Mouse (Mus musculus) heart, postnatal 4 days (tissue): ENCODE measurements around the gene Bcl9. TPM values are rescaled to one million over a fixed set of nuclear protein-coding genes. Genes with fewer than 3 reads are reported as not detected.

Source experiments
- DNase-seq: peaks from one replicate; pipeline ENCODE4 v3.0.0; 2021
- total RNA-seq, 2 experiments: library from RNA; stranded (reverse); gene quantifications; 2 replicates each; pipeline ENCODE4 v1.2.3; 2021

The Bcl9 gene
- total RNA-seq: 10 to 100 TPM; 24.3 to 28.1 TPM

DNA sequence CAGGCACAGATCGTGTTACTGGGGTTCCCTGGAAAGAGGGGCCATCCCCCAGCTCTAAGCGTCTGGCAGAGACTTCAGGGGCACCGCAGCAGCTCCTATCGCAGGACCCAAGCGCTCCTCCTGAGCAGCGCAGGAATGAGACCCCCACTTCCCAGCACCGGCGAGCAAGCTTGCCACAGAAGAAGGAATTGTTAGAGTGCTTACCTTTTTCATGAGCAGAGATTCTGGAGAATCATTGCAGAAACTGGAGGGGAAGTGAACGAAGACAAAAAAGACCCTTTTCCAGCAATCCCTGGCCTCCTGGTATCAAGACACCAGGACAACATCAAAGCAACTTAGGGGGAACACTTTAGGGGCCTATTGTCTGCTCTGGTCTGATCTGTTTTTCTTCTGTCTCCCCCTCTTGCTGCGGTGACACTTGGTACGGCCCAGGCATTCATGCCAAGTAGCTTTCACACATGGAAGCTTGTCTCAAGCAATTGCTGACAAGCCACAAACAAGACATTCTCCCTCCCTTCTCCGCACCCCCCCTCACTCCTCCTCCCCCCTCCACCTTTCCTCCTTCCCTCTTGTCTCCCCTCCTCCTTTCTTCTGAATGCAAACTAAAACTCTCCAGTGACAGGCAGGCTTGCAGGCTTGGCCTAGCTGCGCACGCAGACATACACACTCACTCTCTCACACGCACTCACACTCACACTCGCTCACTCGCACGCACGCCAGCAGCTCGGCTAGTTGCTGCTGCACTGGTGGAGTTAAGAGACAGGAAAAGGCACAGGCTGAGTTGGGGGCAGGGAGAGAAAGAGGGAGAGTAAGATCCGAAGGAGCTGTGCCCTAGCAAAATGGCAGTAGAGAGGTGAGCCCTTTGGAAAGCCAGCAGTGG is at the start of gene Bcl9:
TSS of gene Bcl9 (minus strand) at position 365 of the 880 bp plus-strand sequence.
- DNase-seq: peak; percentile 86

DNA sequence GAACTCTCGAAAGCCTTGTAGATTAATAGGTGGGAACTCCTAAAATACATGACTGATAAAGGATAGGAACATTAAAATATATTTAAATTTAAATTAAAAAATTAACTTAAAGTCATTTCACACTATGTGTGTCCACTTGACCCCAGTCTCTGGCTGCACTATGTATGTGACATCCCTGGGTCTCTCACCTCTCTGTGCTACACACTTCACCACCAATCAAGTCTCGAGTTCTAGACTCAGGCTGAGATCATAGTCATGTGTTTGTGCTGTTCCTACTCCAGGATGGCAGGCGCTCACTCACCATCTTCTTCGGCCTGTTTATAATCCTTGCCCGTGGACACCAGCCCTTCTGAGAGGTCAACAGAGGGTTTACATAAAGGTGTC is 41.5 kb upstream of the Bcl9 start:
- no peak for DNase-seq

DNA sequence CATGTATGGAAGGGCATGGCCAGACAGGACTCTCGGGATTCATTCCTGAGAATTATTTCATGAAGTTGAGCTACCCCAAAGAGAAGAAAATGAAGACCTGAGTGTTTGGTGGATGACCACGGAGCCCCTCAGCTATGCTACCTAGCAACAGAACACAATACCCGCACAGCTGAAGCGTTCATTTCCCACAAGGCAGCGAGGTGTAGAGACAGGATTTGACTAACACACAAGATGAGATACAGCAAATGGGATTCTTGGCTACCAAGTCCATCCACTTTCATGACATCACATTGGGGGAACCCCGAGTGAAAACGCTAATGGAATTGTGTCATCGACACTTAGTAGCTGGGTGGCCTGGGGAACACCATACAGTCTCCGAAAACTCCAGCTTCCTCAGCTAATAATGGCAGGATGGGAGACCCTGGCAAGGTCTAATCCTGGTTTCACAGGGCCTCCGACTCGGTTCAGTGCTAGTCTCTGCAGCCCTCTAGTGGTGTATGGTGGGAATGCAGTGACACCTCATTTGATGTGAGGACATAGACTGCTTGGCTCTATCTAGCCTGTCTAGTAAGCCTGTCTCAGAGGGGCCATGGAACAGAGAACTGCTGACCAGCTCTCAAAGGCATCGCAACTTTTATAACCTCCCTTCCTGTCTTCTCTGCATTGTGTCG is 40.9 kb upstream of the Bcl9 start:
- peak; percentile 96 for DNase-seq

DNA sequence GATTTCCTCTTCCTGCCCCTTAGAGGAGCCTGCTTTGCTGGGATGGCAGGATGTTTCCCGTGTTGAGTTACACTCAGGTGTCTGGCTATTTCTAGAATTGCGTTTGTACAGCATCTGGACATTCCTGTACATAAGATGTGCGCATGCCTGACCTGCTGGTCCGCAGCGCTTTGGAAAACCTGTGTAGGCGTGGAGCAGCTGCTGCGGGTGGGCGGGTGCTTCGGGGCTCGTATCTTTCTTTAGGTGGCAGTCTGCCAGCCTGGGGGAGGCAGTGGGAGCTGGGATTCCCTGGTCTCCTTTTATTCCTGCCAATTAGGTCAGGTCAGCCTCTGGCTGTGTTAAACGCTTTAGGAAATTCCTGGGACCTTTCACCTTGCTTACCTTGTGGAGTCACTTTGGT is 39.6 kb upstream of the Bcl9 start:
- peak; percentile 85 for DNase-seq

DNA sequence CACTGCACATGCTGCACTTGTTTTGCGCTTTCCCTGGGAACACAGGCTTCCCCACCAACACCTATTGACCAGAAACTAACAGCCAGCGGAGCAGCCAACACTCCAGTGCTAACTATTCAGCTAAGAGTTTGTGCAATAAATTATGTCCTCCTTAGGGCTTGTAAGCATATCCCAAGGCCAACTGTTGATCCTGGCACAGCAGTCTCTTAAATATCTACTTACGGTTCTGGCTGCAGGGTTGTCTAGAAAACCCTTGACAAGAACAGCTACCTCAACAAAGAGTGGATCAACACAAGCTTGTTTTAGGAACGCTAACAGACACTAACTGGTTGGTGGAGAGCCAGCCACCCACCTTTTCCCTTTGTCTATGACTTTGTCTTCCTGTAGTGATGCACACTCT is 38.6 kb upstream of the Bcl9 start:
- DNase-seq: no peak

DNA sequence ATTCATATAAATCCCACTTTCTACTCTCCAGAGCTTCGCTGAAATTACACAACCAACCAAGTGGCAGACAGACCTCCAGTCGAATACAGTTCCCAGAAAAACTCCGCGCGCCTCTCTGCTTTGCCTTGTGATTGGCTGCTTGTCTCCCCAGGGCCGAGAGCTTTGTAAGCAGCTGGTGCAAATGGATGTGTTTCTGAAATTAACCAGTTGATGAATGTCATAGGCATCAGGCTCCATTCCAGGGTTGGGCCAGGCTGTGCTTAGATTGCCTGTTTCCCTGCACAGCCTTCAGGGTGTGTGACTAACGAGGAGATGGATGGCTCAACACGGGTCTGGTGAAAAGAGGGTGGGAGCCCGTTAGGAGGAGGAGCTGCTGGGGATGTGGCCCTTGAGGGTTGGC is 36.9 kb upstream of the Bcl9 start:
- no peak for DNase-seq

DNA sequence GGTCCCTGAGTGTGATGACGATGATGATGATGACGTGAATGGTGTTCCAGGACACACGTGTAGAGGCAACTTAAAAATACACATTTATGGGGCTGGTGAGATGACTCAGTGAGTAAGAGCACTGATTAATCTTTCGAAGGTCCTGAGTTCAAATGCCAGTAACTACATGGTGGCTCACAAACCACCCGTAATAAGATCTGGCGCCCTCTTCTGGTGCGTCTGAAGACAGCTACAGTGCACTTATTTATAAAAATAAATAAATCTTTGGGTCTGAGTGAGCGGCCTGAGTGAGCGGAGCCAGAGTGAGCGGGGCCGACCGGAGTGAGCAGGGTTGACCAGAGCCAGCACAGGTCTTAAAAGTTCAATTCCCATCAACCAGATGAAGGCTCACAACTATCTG is 34.5 kb upstream of the Bcl9 start:
- DNase-seq: peak; percentile 31

DNA sequence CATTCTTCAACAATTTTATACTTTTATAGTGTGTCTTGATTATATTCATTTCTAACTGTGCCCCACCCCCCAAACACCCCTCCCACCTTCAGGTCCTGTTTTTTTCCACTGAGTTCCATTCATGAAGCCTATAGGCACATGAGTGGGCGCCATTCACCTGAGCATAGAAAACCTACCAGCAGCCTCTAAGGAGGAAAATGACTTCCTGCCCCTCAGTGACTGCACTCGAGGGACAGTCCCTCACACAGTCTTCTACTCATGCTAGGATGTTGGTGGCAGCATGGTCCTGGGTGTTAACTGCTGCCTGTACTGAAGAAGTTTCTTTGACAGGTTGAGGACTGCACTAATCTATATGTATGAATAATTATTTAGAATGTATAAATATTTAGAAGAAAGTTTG is 30.1 kb upstream of the Bcl9 start:
- no peak for DNase-seq

DNA sequence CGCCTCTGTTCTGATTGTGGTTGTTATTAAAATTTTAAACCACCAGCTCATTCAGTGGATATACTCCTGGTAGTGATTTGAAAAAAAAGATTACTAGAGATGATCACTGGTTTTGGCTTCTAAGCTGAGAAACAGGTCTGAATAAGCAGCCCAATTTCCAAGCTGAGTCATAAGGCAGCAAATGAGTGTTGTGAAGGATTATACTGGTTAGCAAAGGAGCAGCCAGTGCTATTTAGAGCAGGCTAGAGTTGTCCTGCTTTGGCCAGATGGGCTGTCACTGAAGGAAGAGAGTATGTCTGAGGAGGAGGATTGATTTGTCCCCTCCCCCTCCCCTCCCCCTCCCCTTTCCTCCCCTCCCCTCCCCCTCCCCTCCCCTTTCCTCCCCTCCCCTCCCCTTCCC is 29.6 kb upstream of the Bcl9 start:
- no peak for DNase-seq

DNA sequence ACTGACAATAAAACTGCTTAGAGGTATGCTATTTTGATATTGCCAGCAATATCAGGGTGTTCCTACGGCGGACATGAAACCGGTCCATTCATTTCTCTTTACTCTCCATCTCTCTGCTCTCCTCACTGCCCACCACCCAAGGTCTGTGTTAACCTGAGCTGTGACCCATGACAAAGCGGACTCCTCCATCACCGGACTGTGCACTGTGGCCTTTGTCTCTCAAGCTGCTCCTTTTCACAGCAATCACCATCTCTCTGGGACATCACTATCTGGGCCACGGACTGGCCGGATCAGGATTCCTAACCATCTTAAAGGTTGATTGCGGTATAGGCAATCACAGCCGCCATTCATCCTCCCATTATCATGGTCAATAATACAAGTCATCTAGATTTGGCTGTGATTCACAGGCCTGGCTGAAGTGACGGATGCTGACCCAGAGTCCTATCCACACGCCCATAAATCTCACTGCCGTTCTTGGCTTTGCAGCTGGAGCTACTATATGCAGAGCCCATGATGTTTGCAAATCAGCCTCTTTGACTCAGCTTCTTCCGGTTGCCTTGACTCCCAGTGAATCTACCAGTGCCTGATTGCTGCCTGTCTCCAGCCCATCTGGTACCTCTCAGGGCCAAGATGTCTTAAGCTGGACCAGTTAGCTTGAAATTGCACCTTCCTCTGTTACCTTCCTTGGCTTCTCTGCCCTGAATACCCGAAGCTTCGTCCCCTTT is 28.1 kb upstream of the Bcl9 start:
- DNase-seq: no peak

DNA sequence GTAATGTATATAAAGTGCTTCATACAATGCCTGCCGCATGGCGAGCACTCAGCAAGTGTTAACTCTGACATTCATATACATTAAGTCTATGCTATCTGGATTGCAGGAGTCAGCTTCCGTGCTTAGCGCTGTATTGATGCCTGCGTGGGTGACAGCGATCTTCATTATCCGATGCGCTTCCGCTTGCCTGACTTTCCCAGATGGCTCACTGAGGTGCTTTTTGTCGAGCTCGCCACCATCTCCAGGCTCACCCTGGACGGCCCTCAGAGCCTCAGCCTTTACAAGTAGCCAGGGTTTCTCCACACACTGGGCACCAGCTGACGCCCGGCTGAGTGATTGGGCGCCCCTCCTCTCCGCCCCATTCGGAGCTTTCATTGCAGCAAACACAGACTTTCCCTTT is 26.3 kb upstream of the Bcl9 start:
- DNase-seq: no peak

DNA sequence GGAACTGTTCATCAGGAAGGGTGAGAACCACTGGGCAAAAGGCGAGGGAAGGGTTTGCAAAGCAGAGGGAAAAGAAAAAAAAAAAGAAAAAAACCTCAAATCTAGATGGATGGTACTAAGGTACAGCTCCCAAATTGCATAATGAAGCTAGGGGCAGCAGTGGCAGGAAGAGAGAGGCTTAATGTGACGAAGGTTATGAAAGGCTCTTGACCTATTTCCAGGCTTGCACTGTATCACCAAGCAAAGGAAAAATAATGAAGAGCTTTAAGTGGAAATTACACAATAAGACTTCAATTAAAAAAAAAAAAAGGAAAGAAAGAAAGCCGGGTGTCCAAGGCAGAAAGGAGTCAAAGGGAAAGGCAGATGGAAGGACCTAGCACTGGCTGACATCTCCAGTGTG is 19.6 kb upstream of the Bcl9 start:
- no peak for DNase-seq

DNA sequence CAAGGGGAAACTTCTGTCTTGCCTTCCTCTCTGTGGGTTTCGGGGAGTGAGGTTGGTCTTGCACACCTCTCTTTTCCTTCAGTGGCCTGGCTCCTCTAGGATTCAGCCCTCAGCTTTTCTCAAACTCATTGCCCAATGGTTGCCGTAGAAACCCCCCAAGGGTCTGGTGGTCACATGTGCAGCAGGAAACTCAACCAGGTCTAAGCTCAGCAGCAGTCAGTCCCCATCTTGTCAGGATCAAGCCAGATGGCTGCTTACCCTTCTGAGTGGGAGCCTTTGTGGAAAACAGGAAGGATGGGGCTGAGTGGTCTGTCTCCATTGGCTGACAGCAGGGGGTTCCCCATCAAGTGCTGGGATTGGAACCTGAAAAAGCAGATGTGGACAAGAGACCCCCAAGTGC is 15.7 kb upstream of the Bcl9 start:
- no peak for DNase-seq

DNA sequence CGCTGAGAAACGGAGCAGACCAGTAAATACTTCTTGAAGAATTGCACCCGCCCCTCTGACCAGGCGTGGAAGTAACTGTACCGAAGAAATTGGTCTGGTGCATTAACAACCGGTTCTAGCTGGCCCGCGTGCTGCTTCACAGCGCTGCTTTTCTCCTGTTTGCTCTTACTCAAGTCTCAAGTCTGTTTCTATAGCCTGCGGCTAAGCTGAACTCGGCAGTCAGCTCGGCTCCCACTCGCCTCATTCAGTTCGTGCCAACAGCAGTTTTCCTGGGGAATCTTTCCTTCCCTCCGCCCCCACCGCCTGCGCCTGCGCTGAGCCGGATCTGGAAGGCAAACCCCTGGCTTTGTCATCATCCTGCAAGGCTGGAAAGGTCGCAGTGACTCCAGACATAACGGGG is 14.3 kb upstream of the Bcl9 start:
- peak; percentile 72 for DNase-seq

DNA sequence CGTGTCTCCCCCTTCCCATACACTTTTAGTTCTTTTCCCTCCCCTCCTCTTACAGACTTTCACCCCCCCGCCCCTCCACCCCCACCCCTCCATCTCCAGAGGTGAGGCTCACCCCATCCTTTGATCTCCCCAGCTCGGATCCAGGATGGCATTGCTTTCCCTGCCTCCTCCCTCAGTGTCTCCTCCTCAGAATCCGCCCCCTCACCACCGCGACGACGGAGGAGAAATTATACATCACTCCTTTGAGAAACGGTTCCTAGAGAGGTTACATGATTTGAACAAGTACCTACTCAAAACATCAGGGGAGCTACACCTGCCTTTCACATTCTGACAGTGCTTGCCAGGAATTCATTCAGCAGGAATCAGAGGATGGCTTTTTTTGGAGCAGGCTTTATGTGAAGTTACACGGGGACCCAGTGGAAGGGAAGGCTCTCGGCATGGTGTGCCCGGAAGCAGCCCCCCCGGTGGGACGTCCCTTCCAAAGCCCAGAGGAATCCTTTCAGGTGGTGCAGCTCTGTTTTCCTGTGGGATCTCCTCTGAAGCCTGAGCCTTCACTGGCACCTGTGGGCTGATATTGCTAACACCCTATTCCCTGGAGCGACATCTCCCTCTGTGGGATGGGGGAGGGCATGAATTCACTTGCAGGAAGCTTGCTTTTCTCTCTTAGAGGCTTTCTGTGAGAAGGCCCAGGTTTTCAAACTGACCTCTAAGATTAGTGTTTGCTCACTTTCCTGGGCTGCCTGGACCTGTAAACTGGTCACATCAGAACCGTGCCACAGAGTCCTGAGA is 12.2 kb upstream of the Bcl9 start:
- DNase-seq: no peak

DNA sequence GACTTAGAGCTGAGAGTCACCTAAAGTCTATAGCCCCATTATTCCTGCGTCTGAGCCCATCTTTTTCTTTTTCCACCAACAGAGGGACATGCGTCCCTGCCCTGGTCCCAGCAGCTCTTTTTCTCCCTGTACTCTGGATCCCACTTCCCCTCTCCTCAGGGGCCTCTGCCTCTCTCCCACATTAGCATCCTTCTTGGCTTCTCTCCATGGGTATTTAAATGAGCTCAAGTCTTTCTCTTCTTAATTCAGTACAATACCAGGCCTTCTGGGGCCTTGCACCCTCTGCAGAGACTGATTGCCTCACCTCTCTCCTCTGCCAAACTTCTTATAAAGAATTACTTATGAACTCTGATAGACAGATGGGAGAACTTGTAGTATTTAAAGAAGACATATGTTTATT is 10.7 kb upstream of the Bcl9 start:
- DNase-seq: no peak

DNA sequence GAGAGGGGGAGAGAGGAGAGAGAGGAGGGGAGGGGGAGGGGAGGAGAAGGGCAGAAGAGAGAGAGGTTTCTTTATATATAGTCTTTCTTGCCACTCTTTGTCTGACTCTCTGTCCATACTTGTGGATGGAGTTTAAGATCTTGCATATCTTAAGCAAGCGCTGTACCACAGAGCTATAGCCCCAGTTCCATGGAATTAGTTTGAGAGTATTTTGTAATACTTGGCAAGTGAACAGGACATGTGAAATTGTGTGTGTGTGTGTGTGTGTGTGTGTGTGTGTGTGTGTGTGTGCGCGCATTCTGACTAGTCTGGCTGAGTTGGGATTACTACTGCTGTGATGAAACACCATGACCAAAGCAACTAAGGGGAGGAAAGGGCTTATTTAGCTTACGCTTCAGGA is 8.2 kb upstream of the Bcl9 start:
- DNase-seq: no peak

DNA sequence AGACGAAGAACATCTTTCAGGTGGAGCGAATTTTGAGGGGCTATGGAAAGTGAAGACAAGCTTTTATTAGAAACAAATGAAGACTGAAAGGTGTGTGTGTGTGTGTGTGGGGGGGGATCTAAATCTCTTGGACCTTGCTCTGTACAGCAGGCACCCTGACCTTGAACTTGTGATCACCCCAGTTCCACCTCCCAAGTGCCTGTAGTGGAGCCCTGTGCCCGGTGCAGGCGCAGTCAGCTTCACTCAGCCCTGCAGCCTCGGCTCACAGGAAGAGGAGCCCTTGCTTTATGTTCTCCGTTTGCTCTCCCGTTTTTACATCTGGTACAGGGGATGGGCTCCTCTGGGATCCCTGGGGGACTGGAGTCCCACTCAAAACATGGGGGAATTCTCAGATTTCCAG is 3.9 kb upstream of the Bcl9 start:
- DNase-seq: no peak

DNA sequence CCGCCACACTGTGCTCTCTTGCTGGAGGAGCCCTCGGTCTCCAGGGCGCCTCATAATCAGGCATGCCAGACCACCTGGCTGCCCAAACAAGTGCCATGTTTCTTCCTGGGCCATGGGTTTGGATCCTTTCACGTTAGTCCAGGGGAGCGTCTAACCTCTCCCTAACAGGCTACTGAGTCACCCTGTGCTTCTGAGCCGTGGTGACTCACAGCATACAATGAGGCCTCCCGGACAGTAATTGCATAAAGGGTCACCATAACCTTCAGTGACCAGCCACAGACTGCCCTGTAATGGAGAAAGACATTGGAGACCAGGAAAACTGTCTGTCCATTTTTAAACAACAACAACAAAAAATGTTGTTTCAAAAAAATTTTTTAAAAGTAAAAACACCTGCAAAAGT is 2.7 kb upstream of the Bcl9 start:
- no peak for DNase-seq

DNA sequence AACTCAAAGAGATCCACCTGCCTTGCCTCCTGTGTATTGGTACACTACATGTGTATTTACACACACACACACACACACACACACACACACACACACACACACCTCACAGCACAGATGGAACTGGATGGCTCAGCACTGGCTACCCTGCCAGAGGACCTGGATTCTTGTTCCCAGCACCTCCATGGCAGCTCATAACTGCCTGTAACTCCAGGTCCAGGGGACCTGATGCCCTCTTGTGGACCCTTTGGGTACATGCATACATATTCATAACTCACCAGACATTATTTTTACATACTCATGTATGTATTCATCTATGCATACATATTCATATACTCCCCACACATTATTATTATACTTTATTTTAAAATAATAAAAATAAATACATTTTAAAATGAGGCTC is 2.2 kb upstream of the Bcl9 start:
- DNase-seq: no peak

DNA sequence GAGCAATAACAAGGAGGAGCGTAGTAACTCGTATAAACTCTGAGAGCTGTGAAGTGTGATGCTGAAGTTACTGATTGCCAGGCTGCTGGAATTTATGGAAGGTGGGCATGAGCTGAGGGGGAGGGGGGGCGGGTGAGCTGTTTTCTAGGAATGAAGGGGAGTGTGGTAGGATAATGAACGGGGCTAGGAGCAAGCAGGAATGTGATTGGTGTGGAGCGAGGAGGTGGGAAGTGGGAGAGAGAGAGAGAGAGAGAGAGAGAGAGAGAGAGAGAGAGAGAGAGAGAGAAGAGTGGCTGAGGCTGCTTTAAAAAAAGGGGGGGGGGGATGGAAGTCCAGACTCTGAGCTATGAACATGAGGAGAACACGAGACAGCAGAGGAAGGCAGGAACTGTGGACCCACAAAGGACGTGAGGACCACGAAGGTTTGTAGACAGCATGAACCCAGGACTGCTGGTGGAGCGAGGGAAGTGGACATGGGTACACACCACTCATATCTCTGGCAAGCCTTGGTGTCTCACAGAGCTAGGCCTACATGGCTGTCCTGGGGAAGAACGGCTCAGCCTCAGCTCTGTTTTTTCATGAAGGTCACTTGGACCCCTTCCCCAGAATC is 1.2 kb upstream of the Bcl9 start:
- DNase-seq: no peak

DNA sequence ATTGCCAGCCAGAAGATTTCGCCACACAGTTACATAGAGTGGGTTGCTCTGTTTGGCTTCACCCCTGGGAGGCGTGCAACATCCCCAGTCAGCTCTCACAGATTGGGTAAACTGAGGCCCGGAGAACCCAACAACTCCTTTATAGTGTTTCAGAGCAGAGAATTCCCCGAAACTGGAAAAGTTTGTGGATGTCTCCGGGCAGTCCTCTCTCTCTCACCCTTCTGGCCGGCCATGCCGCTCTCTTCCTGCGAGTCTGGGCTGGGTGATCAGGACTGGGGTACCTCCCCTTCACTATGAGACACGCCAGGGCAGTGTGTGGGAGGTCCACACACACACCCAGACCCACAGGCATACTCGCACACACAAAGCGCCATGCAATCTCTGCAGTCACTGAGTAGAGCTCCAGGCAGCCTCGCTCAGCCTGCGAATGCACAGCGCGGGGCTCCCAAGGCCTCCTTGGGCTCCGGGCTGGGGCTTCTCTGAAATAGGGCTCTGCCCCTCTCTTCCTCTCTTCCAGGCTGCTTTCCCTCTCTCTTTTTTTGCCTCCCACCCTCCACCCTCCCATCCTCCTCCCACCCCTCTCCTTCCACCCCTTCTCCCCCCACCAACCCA is 670 bp downstream of the Bcl9 start:
- peak; percentile 46 for DNase-seq
